Mouse (Mus musculus): ENCODE results near the gene Lce3a.

DNA sequence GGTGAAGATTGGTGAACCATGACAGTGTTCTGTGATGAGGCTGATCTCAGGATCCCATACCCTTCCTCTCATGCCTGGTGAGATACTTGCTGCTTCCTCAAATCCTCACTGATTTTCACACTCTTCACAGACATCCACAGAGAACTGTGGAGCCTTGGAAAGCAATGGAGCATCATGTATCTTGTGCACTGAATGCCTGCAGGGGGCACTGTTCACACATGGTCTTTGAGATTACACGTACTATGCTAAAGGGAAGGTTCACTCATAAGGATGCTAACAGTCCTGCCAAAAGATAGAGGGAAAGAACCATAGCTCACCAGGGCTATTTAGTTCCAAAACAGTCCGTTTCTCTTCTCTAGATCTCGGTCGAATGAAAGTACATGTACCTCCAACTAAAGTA is 5.7 kb downstream of the Lce3a start:
- peak; percentile 58 for TF ChIP-seq CTCF (IDR thresholded peaks at IDR 0.05)
- TF ChIP-seq EP300 (IDR thresholded peaks at IDR 0.05), result no peak

All from lung, postnatal 0 days (tissue).